Mouse (Mus musculus): ENCODE data around the gene Lrig1. TPM values are rescaled to one million over a fixed set of nuclear protein-coding genes. Genes with fewer than 3 reads are reported as not detected.
"Not testable (repeated sequence)": the region's sequence is repeated elsewhere in the genome, so short reads cannot be mapped to it uniquely, and the experiment has no call there.

Lrig1 gene
- total and polyA plus RNA-seq, 3 experiments, result 7.7 to 17.6 (median 11.0) TPM

DNA sequence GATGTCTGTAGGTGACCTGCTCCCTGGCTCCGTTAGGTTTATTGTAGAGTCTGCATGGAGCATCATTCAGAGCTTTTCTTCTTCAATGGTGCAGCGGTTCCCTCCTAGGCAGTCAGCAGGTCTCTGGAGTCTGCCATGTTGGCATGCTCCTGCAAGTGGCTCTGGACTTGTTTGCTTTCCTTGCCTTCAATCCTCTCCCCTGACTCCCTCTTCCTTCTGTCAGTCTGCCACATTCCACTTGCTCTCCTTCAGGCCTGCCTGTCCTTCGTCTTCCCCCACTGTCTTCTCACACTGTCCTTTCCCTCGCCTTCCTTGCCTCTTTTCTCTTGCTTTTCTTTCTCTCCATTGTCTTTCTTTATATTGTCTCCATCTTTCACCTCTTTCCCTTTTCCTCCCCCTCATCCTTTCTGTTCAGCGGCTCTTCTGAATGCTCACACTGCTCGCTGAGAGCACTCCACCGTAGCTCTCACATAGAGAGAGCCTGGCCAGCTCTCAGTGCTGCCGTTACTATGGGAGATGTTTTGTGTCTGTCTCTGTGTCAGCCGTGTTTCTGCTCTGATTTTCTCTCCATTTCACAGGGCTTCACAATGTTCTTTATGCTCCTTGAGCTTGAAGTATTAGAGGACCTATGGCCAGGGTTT lies 124.3 kb downstream of the Lrig1 start:
- DNase-seq, result no peak

DNA sequence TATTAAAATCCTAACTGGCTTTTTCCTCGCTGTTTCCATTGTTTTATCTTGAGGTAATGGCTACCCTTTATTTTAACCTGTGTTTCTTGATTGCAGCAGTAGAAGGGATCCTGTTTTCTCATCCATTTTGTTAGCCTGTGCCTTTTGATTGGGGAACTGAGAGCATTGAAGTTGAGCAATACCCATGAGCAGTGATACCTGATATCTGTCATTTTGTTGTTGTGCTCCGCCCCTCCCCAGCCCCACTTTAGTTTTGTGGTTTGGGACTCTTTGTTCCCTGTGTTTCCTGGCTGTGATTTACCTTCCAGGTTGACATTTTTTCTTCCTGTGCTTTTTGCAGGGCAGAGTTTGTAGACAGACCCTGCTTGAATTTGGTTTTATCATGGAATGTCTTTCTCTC lies 131.9 kb downstream of the Lrig1 start:
- DNase-seq, result no peak

DNA sequence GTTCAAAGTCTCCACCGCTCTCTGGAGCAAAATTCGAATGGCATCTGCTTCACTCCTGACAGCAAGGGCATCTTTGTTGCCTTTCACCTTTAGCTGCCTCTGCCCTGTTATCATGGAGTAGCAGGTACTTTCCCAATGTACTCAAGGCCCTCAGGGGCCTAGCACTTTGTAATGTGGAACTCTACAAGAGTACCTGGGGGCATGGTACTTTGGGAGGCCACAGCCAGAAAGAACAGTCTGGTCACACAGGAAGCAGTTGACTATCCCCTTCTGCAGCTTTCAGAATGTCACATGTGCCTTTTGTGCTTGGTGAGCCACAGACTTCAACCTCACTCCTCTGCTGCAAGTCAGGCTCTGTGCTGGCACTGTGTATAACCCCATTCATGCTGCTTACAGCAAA lies 134.2 kb downstream of the Lrig1 start:
- no peak for DNase-seq

DNA sequence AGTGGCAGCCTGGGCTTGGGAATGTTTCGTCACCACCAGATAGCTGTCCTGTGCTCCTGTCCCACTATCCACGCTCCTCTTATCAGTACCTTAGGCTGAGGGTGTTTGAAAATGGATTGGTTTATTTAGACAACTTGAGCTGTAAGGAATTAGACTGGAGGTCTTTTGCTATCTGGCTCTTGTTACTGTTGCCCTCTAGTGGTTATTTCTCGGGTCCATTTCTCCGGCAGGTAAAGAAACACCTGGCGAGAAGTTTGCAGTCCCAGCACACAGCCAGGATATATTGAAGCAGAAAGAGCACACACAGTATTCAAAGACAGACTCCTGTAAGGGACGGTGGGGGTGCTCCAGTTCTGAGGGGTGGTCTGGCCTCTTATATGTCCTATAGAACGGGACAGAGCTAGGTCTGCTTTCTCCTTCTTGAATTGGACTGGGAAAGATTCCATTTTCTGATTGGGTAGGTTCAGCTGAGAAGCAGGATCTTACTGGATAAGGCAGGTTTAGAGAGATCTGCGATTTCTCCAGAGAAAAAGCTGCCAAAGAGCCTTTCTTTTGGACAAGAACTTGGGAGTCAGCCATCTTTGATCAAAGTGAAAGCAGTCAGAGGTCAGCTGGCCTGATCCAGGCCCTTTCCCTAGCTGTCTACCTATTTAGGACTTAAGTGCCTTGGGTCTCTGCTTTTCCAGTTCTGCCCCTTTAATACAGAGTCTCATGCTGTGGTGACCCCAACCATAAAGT lies 136.6 kb downstream of the Lrig1 start:
- DNase-seq, result peak; percentile 15

DNA sequence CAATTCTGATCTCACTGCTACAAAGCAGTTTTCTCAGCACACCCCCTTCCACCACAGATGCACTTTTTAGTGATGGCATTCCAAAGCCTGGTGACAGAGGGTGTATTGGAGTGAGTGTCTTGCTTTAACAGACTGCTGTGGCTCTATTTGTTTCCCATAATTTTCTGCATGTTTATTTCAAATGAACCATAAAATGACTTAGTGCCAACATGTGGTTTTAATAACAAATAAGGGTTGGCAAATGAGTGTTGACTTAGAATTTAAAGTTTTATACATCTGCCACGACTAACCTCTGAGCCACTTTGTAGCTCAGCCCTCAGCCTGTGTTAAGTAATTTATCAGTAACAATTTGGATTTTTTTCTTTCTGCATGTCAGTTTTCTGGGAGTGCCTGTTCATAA lies 138.6 kb downstream of the Lrig1 start:
- DNase-seq, result no peak

DNA sequence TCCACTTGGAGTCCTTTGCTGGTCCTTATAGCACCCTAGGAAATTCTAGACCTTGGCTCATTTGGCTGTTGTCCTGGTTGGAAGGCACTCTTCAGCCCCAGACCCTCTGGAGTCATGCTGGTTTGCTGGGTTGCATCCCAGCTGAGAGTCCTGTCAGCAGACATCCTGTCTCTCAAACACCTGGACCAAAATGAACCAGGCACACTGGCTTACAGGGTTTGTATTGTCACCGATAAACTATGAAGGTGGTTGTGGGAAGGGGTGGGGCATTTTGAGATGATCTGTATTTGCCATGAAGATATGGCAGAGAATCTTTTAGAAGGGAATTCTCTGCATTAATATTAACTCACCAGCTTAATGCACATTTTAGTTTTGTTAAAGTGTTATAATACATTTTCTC lies 139.1 kb downstream of the Lrig1 start:
- no peak for DNase-seq

DNA sequence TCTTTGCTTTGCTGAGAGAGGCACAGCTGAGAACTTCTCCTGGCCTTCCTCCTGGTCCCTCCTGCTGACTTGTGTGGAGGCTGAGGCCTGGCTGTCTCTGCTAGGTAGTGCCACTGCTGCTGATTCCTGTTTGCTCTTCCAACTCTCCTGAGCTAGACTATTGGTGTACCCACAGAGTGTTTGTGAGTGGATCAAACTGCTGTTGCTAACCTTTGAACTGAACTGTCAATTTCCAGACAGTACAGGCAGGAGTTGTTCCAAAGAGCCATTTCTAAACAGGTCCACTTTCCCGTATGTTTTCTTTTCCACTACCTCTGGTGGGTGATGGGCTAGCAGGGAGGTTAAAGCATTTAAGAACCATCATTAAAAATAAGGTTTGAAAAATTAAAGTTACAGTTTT lies 141.4 kb downstream of the Lrig1 start:
- DNase-seq, result not testable (repeated sequence)

Small RNA genes within 50 kb of the gene (microRNA-seq; reads per million reads assigned to microRNA genes)
- 0 to 0.22 reads per million in 2 experiments for gene Mir7041

Other genes with a start within 250 kb of the Lrig1 start
- gene Slc25a26, start 199.8 kb downstream of the Lrig1 start, total RNA-seq (2021), result 10 to 100 TPM in 1 of 2 experiments, 1 to 10 TPM in 1; 9.5 to 12.7 TPM
- 9.6 and 11.1 TPM in 2 replicates for gene Slc25a26, start 199.8 kb downstream of the Lrig1 start, polyA plus RNA-seq (2012; rRNA removed)